ENCODE assay signal across 8 mouse cellular contexts in the genomic region with DNA sequence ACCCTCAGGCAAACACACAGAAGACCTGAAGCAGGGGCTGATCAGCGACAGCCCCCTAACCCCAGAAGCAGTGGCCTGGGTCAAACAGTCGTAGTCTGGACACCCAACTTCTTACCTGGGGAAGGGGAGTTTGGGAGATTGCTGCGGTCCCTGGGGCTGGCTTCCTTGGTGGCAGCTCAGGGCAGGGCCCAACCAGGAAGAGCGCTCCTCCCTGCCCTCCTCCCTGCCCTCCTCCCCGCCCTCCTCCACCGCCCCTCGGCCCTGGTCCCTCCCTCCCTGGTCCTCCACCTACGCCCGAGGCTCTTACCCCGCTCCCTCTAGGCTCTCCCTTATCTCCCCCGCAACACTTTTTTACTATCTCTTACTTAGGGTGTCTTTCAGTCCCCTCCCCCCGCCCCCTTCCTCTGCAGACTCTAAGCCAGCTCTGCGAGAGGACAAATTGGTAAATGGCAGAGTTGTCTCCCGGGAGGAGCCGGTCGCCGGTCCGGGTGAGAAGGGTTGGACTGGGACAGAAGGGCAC. TPM values are rescaled to one million over a fixed set of nuclear protein-coding genes. Genes with fewer than 3 reads are reported as not detected.
DNase-seq lines count a peak whose midpoint lies in the region; ATAC-seq and TF ChIP-seq lines count a peak whose summit lies in the region.

No protein-coding gene starts in this region.

- peak overlapping the region; percentile 65 for H3K9ac ChIP-seq in intestine, postnatal 0 days (ENCODE audit: low read depth, low read length)
- peak overlapping the region; percentile 66 for H3K9ac ChIP-seq in lung, embryonic 15.5 days

- peak overlapping the region; percentile 89 for H3K4me2 ChIP-seq in intestine, postnatal 0 days (replicated peaks; ENCODE audit: low read depth)
- H3K4me2 ChIP-seq in lung, embryonic 15.5 days: peak overlapping the region; percentile 88

- DNase-seq in 3T3-L1 (ENCODE audit: low read depth, low spot score) (peak; percentile 66), NIH3T3 (ENCODE audit: low read depth) (peak; percentile 81)
- DNase-seq in gastrocnemius, postnatal 4 days (ENCODE audit: low spot score in 2 of 2): peak; percentile 42 to 57
- DNase-seq in frontal cortex, postnatal 10 days (ENCODE audit: low spot score in 2 of 2): no peak

- H3K4me1 ChIP-seq in cortical plate, adult 2 months (ENCODE audit: control insufficient read depth, insufficient read depth, low read length): no peaks in the 10 kb centered on the region; the same call in 1 of the 2 replicates
- no peaks in the 10 kb centered on the region for H3K4me1 ChIP-seq in intestine, postnatal 0 days (replicated peaks; ENCODE audit: control insufficient read depth, insufficient read depth, low read length)
- H3K4me1 ChIP-seq in lung, embryonic 15.5 days: peaks cover 20% of the 10 kb centered on the region
- H3K4me1 ChIP-seq in olfactory bulb, adult 2 months (ENCODE audit: control insufficient read depth, insufficient read depth, low read length): peaks cover 22% of the 10 kb centered on the region

- peak; percentile 75 for ATAC-seq in intestine, postnatal 0 days
- ATAC-seq in lung, embryonic 15.5 days (ENCODE audit: borderline replicate concordance, extremely low read depth, low FRiP score, low TSS enrichment): peak; percentile 83

- H3K27ac ChIP-seq in cortical plate, adult 2 months (ENCODE audit: insufficient read depth, low read length): peak overlapping the region; percentile 84
- peak overlapping the region; percentile 73 for H3K27ac ChIP-seq in intestine, postnatal 0 days (ENCODE audit: low read depth, low read length)
- H3K27ac ChIP-seq in lung, embryonic 15.5 days: peak overlapping the region; percentile 48; the same call in 1 of the 2 replicates
- peak overlapping the region; percentile 65 for H3K27ac ChIP-seq in olfactory bulb, adult 2 months (ENCODE audit: insufficient read depth, low read depth, low read length)

- no peaks in the 10 kb centered on the region for H3K27me3 ChIP-seq in intestine, postnatal 0 days (replicated peaks; ENCODE audit: control insufficient read depth, insufficient read depth, low read length)
- 0 out of 2 replicates have a peak, but pooled peaks cover 5% of the 10 kb centered on the region for H3K27me3 ChIP-seq in lung, embryonic 15.5 days

- H3K9me3 ChIP-seq in intestine, postnatal 0 days (ENCODE audit: control insufficient read depth): no peaks in the 10 kb centered on the region
- H3K9me3 ChIP-seq in lung, embryonic 15.5 days: no peaks in the 10 kb centered on the region

- H3K4me3 ChIP-seq in cortical plate, adult 2 months (ENCODE audit: insufficient read depth, low read length): peak overlapping the region; percentile 66
- peak overlapping the region; percentile 60 for H3K4me3 ChIP-seq in intestine, postnatal 0 days (ENCODE audit: low read depth, low read length)
- peak overlapping the region; percentile 54 for H3K4me3 ChIP-seq in lung, embryonic 15.5 days
- H3K4me3 ChIP-seq in olfactory bulb, adult 2 months (ENCODE audit: insufficient read depth, low read depth, low read length): peak overlapping the region; percentile 63

- no peak for TF ChIP-seq POLR2A in cortical plate, adult 2 months (IDR thresholded peaks at IDR 0.05; ENCODE audit: extremely low read depth, insufficient read depth, low read length)
- TF ChIP-seq POLR2A in olfactory bulb, adult 2 months (IDR thresholded peaks at IDR 0.05; ENCODE audit: insufficient read depth, low read depth, low read length): no peak

- peaks cover 13% of the 10 kb centered on the region; the same call in 1 of the 2 replicates for H3K36me3 ChIP-seq in intestine, postnatal 0 days (ENCODE audit: control insufficient read depth, insufficient read depth)
- no peaks in the 10 kb centered on the region for H3K36me3 ChIP-seq in lung, embryonic 15.5 days

- 3% methylated on average over 15 of the region's 18 CpGs for WGBS in intestine, postnatal 0 days
- WGBS in lung, embryonic 15.5 days: 2% methylated on average over 17 of the region's 18 CpGs
- WGBS in olfactory bulb, adult 2 months: 1% methylated on average over 16 of the region's 18 CpGs

- TF ChIP-seq CTCF in cortical plate, adult 2 months (IDR thresholded peaks at IDR 0.05; ENCODE audit: extremely low read depth, insufficient read depth, low read length): no peak
- TF ChIP-seq CTCF in intestine, postnatal 0 days (IDR thresholded peaks at IDR 0.05; ENCODE audit: low read depth): no peak
- no peak for TF ChIP-seq CTCF in olfactory bulb, adult 2 months (IDR thresholded peaks at IDR 0.05; ENCODE audit: insufficient read depth, low read depth, low read length)

RNA-seq across cellular contexts. Expression of gene Capn1, which starts 0.6 kb away (rescaled TPM):
- polyA plus RNA-seq in cortical plate, adult 2 months (2012; rRNA removed): 18.5 and 20.1 TPM in 2 replicates
- total RNA-seq in gastrocnemius, postnatal 4 days (2021): 10 to 100 TPM; 70.9 to 79.6 TPM
- polyA plus RNA-seq in intestine, postnatal 0 days (2015; fragmentation: Nextera tagmentation; extraction: Ambion mirVana): 17.0 and 17.8 TPM in 2 replicates
- 8.8 and 11.6 TPM in 2 replicates for polyA plus RNA-seq in lung, embryonic 15.5 days (2015; fragmentation: Nextera tagmentation; extraction: Ambion mirVana)
- polyA plus RNA-seq in olfactory bulb, adult 2 months (2012; ENCODE audit: insufficient read depth, insufficient read length, low replicate concordance, missing spikeins): not detected in 2 replicates

RNA-seq across cellular contexts. Expression of gene Slc22a20, which starts 29.1 kb away (rescaled TPM):
- polyA plus RNA-seq in cortical plate, adult 2 months (2012; rRNA removed): not detected in 2 replicates
- not detected for total RNA-seq in gastrocnemius, postnatal 4 days (2021)
- not detected in 2 replicates for polyA plus RNA-seq in intestine, postnatal 0 days (2015; fragmentation: Nextera tagmentation; extraction: Ambion mirVana)
- polyA plus RNA-seq in lung, embryonic 15.5 days (2015; fragmentation: Nextera tagmentation; extraction: Ambion mirVana): not detected in 2 replicates
- polyA plus RNA-seq in olfactory bulb, adult 2 months (2012; ENCODE audit: insufficient read depth, insufficient read length, low replicate concordance, missing spikeins): not detected in 2 replicates

RNA-seq across cellular contexts. Expression of gene Syvn1, which starts 31.3 kb away (rescaled TPM):
- polyA plus RNA-seq in cortical plate, adult 2 months (2012; rRNA removed): 25.4 and 27.5 TPM in 2 replicates
- total RNA-seq in gastrocnemius, postnatal 4 days (2021): 10 to 100 TPM; 28.9 to 30.7 TPM
- 17.7 and 21.3 TPM in 2 replicates for polyA plus RNA-seq in intestine, postnatal 0 days (2015; fragmentation: Nextera tagmentation; extraction: Ambion mirVana)
- polyA plus RNA-seq in lung, embryonic 15.5 days (2015; fragmentation: Nextera tagmentation; extraction: Ambion mirVana): 24.3 and 25.8 TPM in 2 replicates
- polyA plus RNA-seq in olfactory bulb, adult 2 months (2012; ENCODE audit: insufficient read depth, insufficient read length, low replicate concordance, missing spikeins): not detected in 2 replicates

RNA-seq across cellular contexts. Expression of gene Mrpl49, which starts 42.5 kb away (rescaled TPM):
- polyA plus RNA-seq in cortical plate, adult 2 months (2012; rRNA removed): 41.4 and 44.4 TPM in 2 replicates
- total RNA-seq in gastrocnemius, postnatal 4 days (2021): 10 to 100 TPM; 45.0 to 46.2 TPM
- 35.0 and 36.3 TPM in 2 replicates for polyA plus RNA-seq in intestine, postnatal 0 days (2015; fragmentation: Nextera tagmentation; extraction: Ambion mirVana)
- polyA plus RNA-seq in lung, embryonic 15.5 days (2015; fragmentation: Nextera tagmentation; extraction: Ambion mirVana): 75.8 and 76.2 TPM in 2 replicates
- polyA plus RNA-seq in olfactory bulb, adult 2 months (2012; ENCODE audit: insufficient read depth, insufficient read length, low replicate concordance, missing spikeins): not detected in 2 replicates

RNA-seq across cellular contexts. Expression of gene Fau, which starts 42.6 kb away (rescaled TPM):
- polyA plus RNA-seq in cortical plate, adult 2 months (2012; rRNA removed): 920 and 922 TPM in 2 replicates
- total RNA-seq in gastrocnemius, postnatal 4 days (2021): 1,000 to 10,000 TPM in 1 of 2 experiments, 100 to 1,000 TPM in 1; 949 to 1,029 TPM
- polyA plus RNA-seq in intestine, postnatal 0 days (2015; fragmentation: Nextera tagmentation; extraction: Ambion mirVana): 964 and 990 TPM in 2 replicates
- polyA plus RNA-seq in lung, embryonic 15.5 days (2015; fragmentation: Nextera tagmentation; extraction: Ambion mirVana): 709 and 773 TPM in 2 replicates
- polyA plus RNA-seq in olfactory bulb, adult 2 months (2012; ENCODE audit: insufficient read depth, insufficient read length, low replicate concordance, missing spikeins): 1,126 and 1,387 TPM in 2 replicates

Comparison
In these comparisons a context has a peak if more than half of its experiments do, and no peak if none do; other contexts are left out.
1. DNase-seq: peak in 3T3-L1 (single experiment), NIH3T3 (single experiment) and gastrocnemius, postnatal 4 days (2 of 2); none in frontal cortex, postnatal 10 days (0 of 2).
2. Peak in every context shown above with its lines, with median percentiles within 50 percentile points of each other: H3K27ac ChIP-seq and H3K4me3 ChIP-seq.